30 mouse cellular contexts compared by ENCODE assay signal in genomic region chr6:88255435-88255834, GRCm38 (mm10). TPM values are rescaled to one million over a fixed set of nuclear protein-coding genes. Genes with fewer than 3 reads are reported as not detected.
DNase-seq lines count a peak whose midpoint lies in the region; ATAC-seq lines count a peak whose summit lies in the region.
"Had no signal": no experiment of that assay in that cellular context is flagged by ENCODE, and none has a peak within 500 bp of the region (broad histone marks: within the 10 kb centered on the region; RNA-seq: fewer than 3 reads in every experiment).

No protein-coding gene starts in this region.

- H3K9ac ChIP-seq in liver, embryonic 16.5 days (ENCODE audit: low read depth, low read length) = no peak overlapping the region
- H3K9ac ChIP-seq: forebrain, embryonic 15.5 days; heart, embryonic 13.5 days; midbrain, embryonic 13.5 days had no signal

- H3K9me3 ChIP-seq in embryonic facial prominence, embryonic 10.5 days = no peaks in the 10 kb centered on the region
- no peaks in the 10 kb centered on the region for H3K9me3 ChIP-seq in liver, embryonic 16.5 days (replicated peaks; ENCODE audit: control insufficient read depth, low read length)
- H3K9me3 ChIP-seq: forebrain, embryonic 15.5 days; heart, embryonic 13.5 days; midbrain, embryonic 13.5 days had no signal

- DNase-seq in adrenal gland, adult 8-10 months = peak; percentile 32
- no peak for DNase-seq in adrenal gland, postnatal 25 days
- peak; percentile 26 for DNase-seq in 416B (ENCODE audit: low read depth)
- DNase-seq in embryonic facial prominence, embryonic 10.5 days (ENCODE audit: low spot score) = no peak
- no peak for DNase-seq in heart, adult 11 months
- no peak for DNase-seq in embryo, embryonic 9.5 days (ENCODE audit: extremely low spot score)
- DNase-seq: adrenal gland, postnatal 10 days; cerebellum, adult 9-10 months; gastrocnemius, postnatal 14 days; heart, adult 18-20 months; heart, postnatal 14 days; kidney, adult 18-20 months; kidney, postnatal 10 days; left cerebral cortex, postnatal 4 days; lung, postnatal 14 days; right cerebral cortex, postnatal 14 days; thymus, postnatal 14 days had no signal

- H3K4me1 ChIP-seq in embryonic facial prominence, embryonic 10.5 days = no peaks in the 10 kb centered on the region
- H3K4me1 ChIP-seq in liver, embryonic 16.5 days (ENCODE audit: control insufficient read depth, low read depth, low read length) = peaks cover 61% of the 10 kb centered on the region
- H3K4me1 ChIP-seq: forebrain, embryonic 15.5 days; midbrain, embryonic 13.5 days had no signal

- 86% methylated on average over 4 of the region's 4 CpGs for WGBS in embryonic facial prominence, embryonic 10.5 days
- 12% methylated on average over 4 of the region's 4 CpGs for WGBS in liver, embryonic 16.5 days (ENCODE audit: insufficient replicate concordance)

- no peak overlapping the region for H3K4me2 ChIP-seq in liver, embryonic 16.5 days (ENCODE audit: low read depth, low read length)
- H3K4me2 ChIP-seq: forebrain, embryonic 15.5 days; heart, embryonic 13.5 days; midbrain, embryonic 13.5 days had no signal

- H3K4me3 ChIP-seq in embryonic facial prominence, embryonic 10.5 days = no peak overlapping the region
- no peak overlapping the region for H3K4me3 ChIP-seq in liver, embryonic 16.5 days (ENCODE audit: low read depth, low read length)
- H3K4me3 ChIP-seq: forebrain, embryonic 15.5 days; heart, embryonic 13.5 days; midbrain, embryonic 13.5 days had no signal

- peak overlapping the region; percentile 19; the same call in 1 of the 2 replicates for H3K27ac ChIP-seq in embryonic facial prominence, embryonic 10.5 days (replicated peaks)
- H3K27ac ChIP-seq in liver, embryonic 16.5 days (ENCODE audit: low read length) = peak overlapping the region; percentile 11
- H3K27ac ChIP-seq: forebrain, embryonic 15.5 days; heart, embryonic 13.5 days; midbrain, embryonic 13.5 days had no signal

- peaks cover 26% of the 10 kb centered on the region for H3K36me3 ChIP-seq in embryonic facial prominence, embryonic 10.5 days (replicated peaks)
- no peaks in the 10 kb centered on the region for H3K36me3 ChIP-seq in liver, embryonic 16.5 days (ENCODE audit: control insufficient read depth, insufficient read depth)
- H3K36me3 ChIP-seq: forebrain, embryonic 15.5 days; heart, embryonic 13.5 days had no signal

- H3K27me3 ChIP-seq in embryonic facial prominence, embryonic 10.5 days (replicated peaks; ENCODE audit: low read depth, poor library complexity, severe bottlenecking) = no peaks in the 10 kb centered on the region
- no peaks in the 10 kb centered on the region for H3K27me3 ChIP-seq in liver, embryonic 16.5 days (ENCODE audit: control insufficient read depth, insufficient read depth, low read depth, low read length)
- H3K27me3 ChIP-seq: forebrain, embryonic 15.5 days; heart, embryonic 13.5 days; midbrain, embryonic 13.5 days; Patski had no signal

- peak; percentile 60 for ATAC-seq in liver, embryonic 16.5 days (ENCODE audit: low read depth)
- ATAC-seq: CD4-positive, CD25-positive, alpha-beta regulatory T cell, adult 4 months; forebrain, embryonic 15.5 days; midbrain, embryonic 13.5 days; Patski had no signal

RNA-seq across cellular contexts. Expression of gene Dnajb8, which starts 33.4 kb away (rescaled TPM):
- total RNA-seq in adrenal gland, adult 8-10 months (2022) = not detected
- total RNA-seq in adrenal gland, postnatal 25 days (2021) = not detected in 2 replicates
- not detected in 2 replicates for polyA plus RNA-seq in embryonic facial prominence, embryonic 10.5 days (2016; fragmentation: Nextera tagmentation; extraction: Ambion mirVana)
- not detected in 2 replicates for polyA plus RNA-seq in liver, embryonic 16.5 days (2015; fragmentation: Nextera tagmentation; extraction: Ambion mirVana)
- total RNA-seq: adrenal gland, postnatal 10 days; gastrocnemius, postnatal 14 days; heart, adult 18-20 months; heart, postnatal 14 days; layer of hippocampus, adult 18-20 months; layer of hippocampus, postnatal 14 days; left cerebral cortex, adult 8-10 months; left cerebral cortex, postnatal 4 days; liver, adult 2 months; megakaryocyte, adult 5-6 weeks; neutrophil, adult 5-6 weeks had no signal
- polyA plus RNA-seq: CD4-positive, CD25-positive, alpha-beta regulatory T cell, adult 4 months; forebrain, embryonic 15.5 days; heart, embryonic 13.5 days; hindbrain, embryonic 11.5 days; liver, adult 2 months; midbrain, embryonic 13.5 days; Patski had no signal

Comparison
In these comparisons a context has a peak if more than half of its experiments do, and no peak if none do; other contexts are left out.
1. DNase-seq: peak in adrenal gland, adult 8-10 months (single experiment) and 416B (single experiment); none in adrenal gland, postnatal 25 days (single experiment), embryonic facial prominence, embryonic 10.5 days (single experiment), heart, adult 11 months (single experiment) and embryo, embryonic 9.5 days (single experiment).